Mouse (Mus musculus): ENCODE measurements around the gene Ifi211.

DNA sequence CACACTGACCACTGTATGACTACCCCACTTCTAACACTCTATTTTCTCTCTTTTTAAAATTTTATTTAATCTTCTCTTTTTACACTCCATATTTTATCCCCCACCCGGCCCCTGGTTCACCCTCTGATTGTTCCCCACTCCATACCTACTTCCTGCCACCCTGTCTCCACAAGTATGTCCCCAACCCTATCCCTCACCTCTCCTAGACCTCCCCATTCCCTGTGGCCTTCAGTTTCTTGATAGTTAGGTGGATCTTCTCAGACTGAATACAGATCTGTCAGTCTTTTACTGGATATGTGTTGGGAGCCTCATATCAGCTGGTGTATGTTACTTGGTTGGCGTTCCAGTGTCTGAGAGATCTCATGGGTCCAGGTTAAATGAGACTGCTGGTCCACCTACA lies 1.7 kb upstream of the Ifi211 start:
- TF ChIP-seq CTCF (IDR thresholded peaks at IDR 0.05; ENCODE audit: low read depth) = no peak
- TF ChIP-seq EP300 (IDR thresholded peaks at IDR 0.05; ENCODE audit: low read depth) = no peak
